Mouse (Mus musculus) liver, embryonic 15.5 days (tissue): ENCODE data around the gene Dnajc13. TPM values are rescaled to one million over a fixed set of nuclear protein-coding genes. Genes with fewer than 3 reads are reported as not detected.

ENCODE experiments used
- ATAC-seq: fragments of 200-750 bp; cut with Nextera tagmentation; 2 replicates; pipeline ENCODE4 v1.8.0; 2017; ENCODE audit warnings: moderate number of reproducible peaks, mild to moderate bottlenecking, moderate library complexity; ENCODE audit not compliant: insufficient read depth
- H3K27ac ChIP-seq: fragments of 300-500 bp; sonication (generic); replicated peaks from 2 replicates; pipeline ENCODE4 v1.5.1; 2015; ENCODE audit warnings: mild to moderate bottlenecking, inconsistent platforms
- H3K27me3 ChIP-seq: fragments of 300-500 bp; sonication (generic); 2 replicates; pipeline ENCODE4 v1.6.1; 2015; ENCODE audit warnings: mild to moderate bottlenecking, inconsistent platforms
- H3K36me3 ChIP-seq: fragments of 300-500 bp; sonication (generic); replicated peaks from 2 replicates; pipeline ENCODE4 v1.6.1; 2015; ENCODE audit warnings: moderate library complexity, mild to moderate bottlenecking, inconsistent platforms
- H3K4me1 ChIP-seq: fragments of 300-500 bp; sonication (generic); replicated peaks from 2 replicates; pipeline ENCODE4 v1.6.1; 2015; ENCODE audit warnings: inconsistent platforms
- H3K4me2 ChIP-seq: fragments of 300-500 bp; sonication (generic); 2 replicates; pipeline ENCODE4 v1.6.1; 2015; ENCODE audit warnings: moderate library complexity, mild to moderate bottlenecking, inconsistent platforms
- H3K4me3 ChIP-seq: fragments of 300-500 bp; sonication (generic); replicated peaks from 2 replicates; pipeline ENCODE4 v1.5.1; 2015; ENCODE audit warnings: mild to moderate bottlenecking, inconsistent platforms
- H3K9ac ChIP-seq: fragments of 300-500 bp; sonication (generic); 2 replicates; pipeline ENCODE4 v1.6.1; 2015; ENCODE audit warnings: moderate library complexity, mild to moderate bottlenecking, inconsistent platforms
- H3K9me3 ChIP-seq: fragments of 300-500 bp; sonication (generic); replicated peaks from 2 replicates; pipeline ENCODE4 v1.6.1; 2016; ENCODE audit warnings: inconsistent platforms
- WGBS: fragments of 180-500 bp; shearing (Covaris S2); methylation state at CpG from one replicate; pipeline ENCODE4 v1.1.7; 2015; ENCODE audit warnings: mixed read lengths; ENCODE audit not compliant: insufficient replicate concordance; 5-methylcytosine and 5-hydroxymethylcytosine counted together
- polyA plus RNA-seq: library from polyadenylated mRNA; unstranded; fragments of >200 nt; fragmentation: Nextera tagmentation; extraction: Ambion mirVana; gene quantifications from 2 replicates; pipeline ENCODE4 v1.2.1, GENCODE M21; 2015

Gene Dnajc13
- polyA plus RNA-seq, 1 experiment from 2014 or later = 6.8 TPM

GRCm38 (mm10) chr9:104152121-104152520, 110.6 kb downstream of the Dnajc13 start:
- H3K36me3 ChIP-seq = peaks cover 57% of the 10 kb centered on the region
- no peak overlapping the region for H3K4me2 ChIP-seq
- no peak overlapping the region for H3K9ac ChIP-seq
- no peaks in the 10 kb centered on the region for H3K27me3 ChIP-seq
- no peaks in the 10 kb centered on the region for H3K4me1 ChIP-seq
- no peaks in the 10 kb centered on the region for H3K9me3 ChIP-seq
- no peak overlapping the region for H3K27ac ChIP-seq
- H3K4me3 ChIP-seq = no peak overlapping the region
- ATAC-seq = no peak
- WGBS = 78% methylated on average over 7 of the region's 7 CpGs

DNA sequence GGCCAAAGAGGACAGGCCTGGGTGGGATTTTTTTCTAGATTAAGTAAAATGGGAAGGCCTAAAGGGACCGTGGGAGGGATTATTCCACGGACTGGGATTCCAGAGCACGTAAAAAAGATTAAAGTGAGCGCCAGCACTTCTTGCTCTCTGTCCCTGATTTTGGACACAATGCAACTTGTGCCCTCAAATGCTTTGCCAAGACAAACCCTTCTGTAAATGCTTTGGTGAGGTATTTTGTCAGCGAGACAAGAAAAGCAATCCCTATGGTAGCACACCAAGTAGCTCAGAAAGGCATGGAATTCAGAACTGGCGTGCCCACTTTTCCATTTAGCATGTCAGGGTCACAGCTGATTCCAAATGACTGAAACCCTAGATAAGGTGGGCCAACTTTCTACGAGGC, 113.8 kb downstream of the Dnajc13 start:
- Histone ChIP-seq H3K9me3 (no peaks in the 10 kb centered on the region), H3K9ac (no peak overlapping the region), H3K36me3 (peaks cover 31% of the 10 kb centered on the region), H3K4me1 (no peaks in the 10 kb centered on the region), H3K27me3 (no peaks in the 10 kb centered on the region), H3K4me2 (no peak overlapping the region), H3K4me3 (no peak overlapping the region), H3K27ac (no peak overlapping the region)
- no peak for ATAC-seq
- WGBS = 72% methylated on average over 7 of the region's 7 CpGs

DNA sequence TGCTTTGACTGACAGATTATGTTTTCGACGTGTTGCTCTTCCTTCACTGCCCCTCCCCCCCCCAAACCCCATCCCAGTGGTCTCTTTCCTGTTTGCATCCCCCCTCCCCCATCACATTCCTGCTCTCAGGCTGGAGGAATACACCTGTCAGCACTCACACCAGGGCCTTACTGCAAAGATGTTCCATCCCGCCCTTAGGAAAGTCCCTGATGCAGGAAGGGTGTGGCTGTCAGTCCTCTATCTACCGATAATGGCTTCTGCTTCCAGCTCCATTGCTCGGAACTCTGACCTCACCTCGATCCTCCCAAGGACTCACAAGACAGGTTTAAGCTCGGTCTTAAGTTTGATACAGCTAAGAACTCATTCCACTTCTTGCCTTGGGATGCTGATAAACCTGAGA, 116.0 kb downstream of the Dnajc13 start:
- WGBS = 65% methylated on average over 7 of the region's 7 CpGs
- peaks cover 10% of the 10 kb centered on the region for H3K36me3 ChIP-seq

GRCm38 (mm10) chr9:104144314-104144996, 118.3 kb downstream of the Dnajc13 start:
- Histone ChIP-seq H3K27me3 (no peaks in the 10 kb centered on the region), H3K4me3 (no peak overlapping the region), H3K4me2 (no peak overlapping the region), H3K4me1 (no peaks in the 10 kb centered on the region), H3K36me3 (no peaks in the 10 kb centered on the region), H3K9me3 (no peaks in the 10 kb centered on the region), H3K9ac (no peak overlapping the region), H3K27ac (no peak overlapping the region)
- no peak for ATAC-seq
- 66% methylated on average over 8 of the region's 8 CpGs for WGBS

More for the DNA sequence above, 116.0 kb downstream of the Dnajc13 start:
- Histone ChIP-seq H3K4me3 (no peak overlapping the region), H3K9ac (no peak overlapping the region), H3K27me3 (no peaks in the 10 kb centered on the region), H3K9me3 (no peaks in the 10 kb centered on the region), H3K4me2 (no peak overlapping the region), H3K27ac (no peak overlapping the region), H3K4me1 (no peaks in the 10 kb centered on the region)
- ATAC-seq = no peak

DNA sequence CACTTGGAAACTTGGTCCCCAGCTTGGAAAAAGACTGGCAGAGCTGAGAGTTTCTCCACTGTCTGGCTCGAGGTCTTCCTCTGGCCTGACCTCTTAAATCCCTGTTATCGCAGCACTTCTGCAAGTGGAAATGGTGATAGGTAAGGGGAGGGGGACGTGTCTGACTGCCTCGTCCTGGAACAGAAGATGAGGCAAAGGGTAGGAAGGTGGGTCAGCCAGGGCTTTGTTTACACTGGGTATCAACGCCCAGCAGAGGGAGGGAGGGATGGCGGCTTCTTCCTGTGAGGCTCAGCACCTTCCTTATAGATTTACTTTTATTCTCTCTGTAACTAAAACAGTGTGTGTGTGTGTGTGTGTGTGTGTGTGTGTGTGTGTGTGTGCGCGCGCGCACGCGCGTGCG, 119.9 kb downstream of the Dnajc13 start:
- no peaks in the 10 kb centered on the region for H3K36me3 ChIP-seq
- no peak for ATAC-seq
- H3K9me3 ChIP-seq = no peaks in the 10 kb centered on the region
- 67% methylated on average over 14 of the region's 14 CpGs for WGBS
- no peak overlapping the region for H3K27ac ChIP-seq
- H3K4me3 ChIP-seq = no peak overlapping the region
- H3K27me3 ChIP-seq = no peaks in the 10 kb centered on the region
- H3K9ac ChIP-seq = no peak overlapping the region
- H3K4me1 ChIP-seq = no peaks in the 10 kb centered on the region
- H3K4me2 ChIP-seq = no peak overlapping the region

GRCm38 (mm10) chr9:104140351-104140750, 122.4 kb downstream of the Dnajc13 start:
- H3K9me3 ChIP-seq = no peaks in the 10 kb centered on the region
- no peak for ATAC-seq
- WGBS = 50% methylated on average over 6 of the region's 6 CpGs
- H3K9ac ChIP-seq = no peak overlapping the region
- no peaks in the 10 kb centered on the region for H3K36me3 ChIP-seq
- H3K4me2 ChIP-seq = no peak overlapping the region
- H3K4me3 ChIP-seq = no peak overlapping the region
- no peaks in the 10 kb centered on the region for H3K4me1 ChIP-seq
- H3K27ac ChIP-seq = no peak overlapping the region
- no peaks in the 10 kb centered on the region for H3K27me3 ChIP-seq

DNA sequence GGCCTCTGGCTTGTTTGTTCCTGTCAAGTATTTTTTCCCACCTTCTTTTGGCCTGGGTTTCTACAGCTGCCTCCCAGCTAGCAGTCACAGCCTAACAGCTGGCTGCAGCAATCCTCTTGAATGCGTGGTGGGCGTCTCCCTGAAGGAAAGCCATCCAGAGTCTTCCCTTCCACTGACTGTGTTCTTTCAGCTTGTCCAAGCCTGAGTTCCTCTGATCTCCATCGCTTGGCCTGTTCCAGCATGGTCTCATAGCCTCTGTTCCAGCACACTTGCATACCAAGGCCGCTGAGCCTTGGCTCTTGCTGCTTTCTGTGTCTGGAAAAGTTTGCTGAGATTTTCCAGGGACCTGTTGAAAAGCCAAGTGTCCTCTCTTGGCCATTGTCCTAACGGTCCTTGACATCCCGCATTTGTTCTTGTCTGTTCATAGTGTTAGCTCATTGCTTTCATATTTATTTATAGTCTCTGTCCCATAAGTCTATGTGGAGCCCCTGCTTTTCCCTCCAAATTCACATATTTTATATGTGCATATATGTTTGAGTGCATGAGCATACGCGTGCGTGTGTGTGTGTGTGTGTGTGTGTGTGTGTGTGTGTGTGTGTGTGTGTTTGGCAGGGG, 132.5 kb downstream of the Dnajc13 start:
- no peak overlapping the region for H3K27ac ChIP-seq

GRCm38 (mm10) chr9:104128110-104128509, 134.6 kb downstream of the Dnajc13 start:
- Histone ChIP-seq H3K4me1 (no peaks in the 10 kb centered on the region), H3K27me3 (no peaks in the 10 kb centered on the region), H3K4me3 (no peak overlapping the region), H3K9me3 (no peaks in the 10 kb centered on the region), H3K27ac (no peak overlapping the region), H3K4me2 (no peak overlapping the region), H3K36me3 (0 out of 2 replicates have a peak, but pooled peaks cover 2% of the 10 kb centered on the region), H3K9ac (no peak overlapping the region)
- no peak for ATAC-seq
- 50% methylated on average over 2 of the region's 2 CpGs for WGBS

More for the DNA sequence above, 132.5 kb downstream of the Dnajc13 start:
- no peak overlapping the region for H3K4me2 ChIP-seq
- H3K36me3 ChIP-seq = no peaks in the 10 kb centered on the region
- no peaks in the 10 kb centered on the region for H3K27me3 ChIP-seq
- ATAC-seq = no peak
- H3K4me1 ChIP-seq = no peaks in the 10 kb centered on the region
- H3K9ac ChIP-seq = no peak overlapping the region
- WGBS = 67% methylated on average over 9 of the region's 9 CpGs
- no peaks in the 10 kb centered on the region for H3K9me3 ChIP-seq
- H3K4me3 ChIP-seq = no peak overlapping the region

GRCm38 (mm10) chr9:104126833-104127232, 135.9 kb downstream of the Dnajc13 start, which contains the start of gene Ackr4:
Gene Ackr4, minus strand, starts transcription at chr9:104126933.
- Histone ChIP-seq H3K4me2 (no peak within 1 kb of the TSS), H3K27ac (no peak within 1 kb of the TSS), H3K9ac (no peak within 1 kb of the TSS), H3K27me3 (no peaks in the 10 kb centered on the region), H3K9me3 (no peaks in the 10 kb centered on the region), H3K4me3 (no peak within 1 kb of the TSS), H3K36me3 (0 out of 2 replicates have a peak, but pooled peaks cover 4% of the 10 kb centered on the region), H3K4me1 (no peaks in the 10 kb centered on the region)
- ATAC-seq = no peak
- 67% methylated on average over 3 of the region's 3 CpGs for WGBS

DNA sequence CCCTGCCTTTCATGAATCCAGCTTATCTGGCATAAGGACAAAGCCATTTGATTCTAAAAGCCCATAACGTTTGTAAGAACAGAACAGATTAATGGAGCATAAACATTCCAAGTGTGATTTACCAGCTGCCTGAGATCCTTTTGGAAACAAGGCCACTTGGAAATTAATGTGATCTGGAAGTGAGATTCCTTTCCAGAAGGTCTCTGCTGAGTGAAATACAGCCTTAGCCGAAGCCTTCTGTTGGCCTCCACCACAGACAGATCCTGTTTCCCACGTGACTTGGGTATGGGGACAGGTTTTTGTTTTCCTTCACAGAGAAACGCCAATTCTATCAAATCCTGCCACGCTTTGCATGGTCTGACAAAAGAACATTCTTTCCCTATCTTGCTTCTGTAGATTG, 139.1 kb downstream of the Dnajc13 start:
- Histone ChIP-seq H3K9ac (no peak overlapping the region), H3K27ac (no peak overlapping the region), H3K4me1 (no peaks in the 10 kb centered on the region), H3K27me3 (no peaks in the 10 kb centered on the region), H3K36me3 (0 out of 2 replicates have a peak, but pooled peaks cover 4% of the 10 kb centered on the region), H3K4me2 (no peak overlapping the region), H3K9me3 (no peaks in the 10 kb centered on the region), H3K4me3 (no peak overlapping the region)
- 47% methylated on average over 5 of the region's 5 CpGs for WGBS
- ATAC-seq = no peak

DNA sequence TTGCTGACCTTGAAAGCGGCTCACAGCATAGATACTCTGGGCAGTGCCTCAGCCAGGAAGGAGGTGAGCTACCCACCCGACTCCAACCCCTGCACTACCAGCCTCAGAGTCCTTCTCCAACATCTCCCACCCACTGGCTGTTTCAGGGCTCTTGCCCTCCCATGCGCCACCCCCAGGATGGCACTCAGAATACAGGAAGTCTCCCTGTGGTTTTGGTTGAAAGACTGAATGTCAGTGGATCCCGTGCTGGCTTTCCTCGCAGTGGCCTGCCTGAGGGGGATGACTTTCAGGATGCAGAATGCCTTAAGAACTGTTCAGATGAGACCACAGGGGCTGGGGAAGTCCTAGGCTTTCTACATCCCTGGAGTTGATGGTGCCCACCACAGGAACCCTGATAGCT, 139.6 kb downstream of the Dnajc13 start:
- Histone ChIP-seq H3K27ac (no peak overlapping the region), H3K27me3 (no peaks in the 10 kb centered on the region), H3K9ac (no peak overlapping the region), H3K4me1 (no peaks in the 10 kb centered on the region), H3K4me3 (no peak overlapping the region), H3K4me2 (no peak overlapping the region), H3K9me3 (no peaks in the 10 kb centered on the region), H3K36me3 (0 out of 2 replicates have a peak, but pooled peaks cover 4% of the 10 kb centered on the region)
- ATAC-seq = no peak
- 27% methylated on average over 5 of the region's 5 CpGs for WGBS
